Mouse (Mus musculus) 3T3-L1 (cell line): Measurements from ENCODE around the gene Bnip2.
A peak's percentile ranks its signal among the peaks of the same experiment; 100 is the strongest.

Source experiments
- DNase-seq: peaks from one replicate; pipeline ENCODE4 v3.0.0-alpha.2; 2015; ENCODE audit warnings: low read depth, low spot score

Gene Bnip2

DNA sequence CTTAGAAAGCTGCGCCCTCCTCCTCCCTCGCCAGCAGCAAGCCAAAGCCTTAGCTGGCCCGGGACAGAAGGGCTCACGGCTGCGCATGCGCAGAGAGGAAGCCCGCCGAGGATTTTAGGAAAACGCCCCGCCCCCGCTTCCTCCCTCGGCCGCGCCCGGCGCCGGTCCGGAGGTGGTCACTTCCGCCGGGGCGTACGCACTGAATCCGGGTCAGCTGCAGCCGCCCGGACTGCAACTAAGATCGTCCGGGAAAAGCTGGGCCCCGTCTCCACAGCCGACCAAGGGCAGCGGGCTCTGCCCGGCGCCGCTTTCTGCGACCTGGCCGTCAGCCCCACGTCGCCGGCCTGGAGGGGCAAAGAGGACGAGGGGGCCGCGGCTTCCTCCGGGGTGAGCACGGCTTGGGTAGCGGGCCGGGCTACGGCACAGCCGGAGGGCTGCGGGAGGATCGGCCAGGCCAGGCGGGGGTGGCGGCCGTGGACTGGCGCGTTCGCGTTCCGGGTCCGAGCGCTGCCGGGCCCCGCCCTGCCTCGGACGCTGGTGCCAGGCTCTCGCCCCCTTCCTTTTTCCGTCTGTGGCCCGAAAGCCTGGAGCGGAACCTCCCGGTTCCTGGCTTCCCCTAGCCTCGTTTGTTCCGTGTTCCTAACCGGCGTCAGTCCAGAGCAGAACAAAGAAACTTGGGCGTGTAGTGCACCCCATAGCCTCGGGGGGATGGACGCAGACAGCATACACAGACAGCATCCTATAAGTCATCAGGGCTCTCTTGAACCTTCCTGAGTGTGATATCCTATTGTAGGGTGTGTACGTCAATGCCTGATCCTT, at the start of gene Bnip2:
Bnip2 (plus strand) TSS at position 164 of the 819 bp plus-strand sequence.
- DNase-seq: peak; percentile 95

DNA sequence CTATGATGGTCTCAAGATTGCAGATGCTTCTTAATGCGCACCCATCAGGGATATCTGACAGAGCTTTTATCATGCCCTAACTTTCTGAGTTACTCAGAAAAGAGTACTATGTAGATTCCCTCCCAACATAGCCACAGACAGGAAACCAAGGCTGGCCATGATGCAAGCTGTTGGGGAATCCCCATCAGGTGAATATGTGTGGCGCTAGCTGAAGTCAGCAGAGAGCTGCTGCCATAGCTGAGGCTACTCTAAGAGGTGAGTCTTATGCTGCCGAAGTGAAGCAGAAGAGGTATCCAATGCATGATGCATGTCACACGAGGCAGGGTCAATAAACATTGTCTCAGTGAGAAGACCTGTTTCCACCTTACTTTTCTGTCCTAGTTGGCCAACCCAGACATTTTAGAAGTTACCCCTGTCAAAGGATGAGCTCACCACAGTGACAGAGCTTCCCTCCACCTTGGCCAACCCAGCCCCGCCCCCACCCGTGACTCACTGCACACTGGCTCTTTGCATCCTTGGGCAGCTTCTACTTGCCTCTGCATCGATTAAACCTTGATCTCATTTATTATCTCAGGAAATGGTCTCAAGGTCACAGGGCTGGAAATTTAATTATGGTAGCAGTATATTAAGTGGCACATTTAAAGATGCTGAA, 48.3 kb upstream of the Bnip2 start:
- DNase-seq: no peak

DNA sequence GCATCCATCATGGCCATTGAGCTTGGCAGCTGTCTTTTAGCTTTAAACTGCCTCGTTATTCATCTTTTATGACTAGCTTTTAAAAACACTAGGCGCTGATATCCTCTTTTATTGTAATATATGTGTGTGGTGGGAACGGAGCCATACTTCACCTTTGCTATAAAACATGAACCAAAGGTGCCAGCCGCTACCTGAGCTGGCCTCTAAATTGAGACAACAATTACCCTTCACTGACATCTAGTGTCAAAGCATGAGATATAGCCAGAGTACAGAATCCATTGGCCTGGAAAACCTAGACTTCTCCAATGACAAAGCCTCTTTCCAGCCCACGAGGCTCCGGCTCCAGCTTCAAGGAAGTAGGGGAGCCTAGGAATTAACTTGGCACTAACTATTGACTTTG, 47.7 kb upstream of the Bnip2 start:
- no peak for DNase-seq

DNA sequence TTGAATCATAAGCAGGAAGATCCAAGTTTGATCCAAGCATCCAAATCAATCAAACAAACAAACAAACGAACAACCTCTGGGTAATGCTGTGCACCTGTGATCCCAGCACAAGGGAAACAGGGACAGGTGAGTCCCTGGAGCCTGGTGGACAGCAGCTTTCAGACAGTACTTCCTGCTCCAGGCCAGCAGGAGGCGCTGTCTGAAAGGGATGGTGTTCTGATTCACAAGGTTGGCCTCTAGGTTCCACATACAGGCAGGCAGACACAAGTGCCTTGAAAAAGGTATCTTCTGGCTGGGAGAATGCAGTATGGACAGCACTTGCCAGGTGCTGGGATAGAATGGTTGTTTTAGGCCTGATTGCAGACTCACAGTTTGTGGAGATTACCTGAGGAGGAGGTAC, 40.3 kb upstream of the Bnip2 start:
- peak; percentile 33 for DNase-seq

GRCm38 (mm10) chr9:69949641-69950040, 39.6 kb upstream of the Bnip2 start:
- DNase-seq: peak; percentile 69

- no peak for DNase-seq
Observed at GRCm38 (mm10) chr9:69961007-69961406, 28.3 kb upstream of the Bnip2 start.

GRCm38 (mm10) chr9:69964370-69964769, 24.9 kb upstream of the Bnip2 start:
- DNase-seq: no peak

- DNase-seq: no peak
Observed at GRCm38 (mm10) chr9:69985526-69985925, 3.7 kb upstream of the Bnip2 start.

- no peak for DNase-seq
Observed at GRCm38 (mm10) chr9:69986063-69986462, 3.2 kb upstream of the Bnip2 start.

GRCm38 (mm10) chr9:69986571-69986970, 2.7 kb upstream of the Bnip2 start:
- no peak for DNase-seq

DNA sequence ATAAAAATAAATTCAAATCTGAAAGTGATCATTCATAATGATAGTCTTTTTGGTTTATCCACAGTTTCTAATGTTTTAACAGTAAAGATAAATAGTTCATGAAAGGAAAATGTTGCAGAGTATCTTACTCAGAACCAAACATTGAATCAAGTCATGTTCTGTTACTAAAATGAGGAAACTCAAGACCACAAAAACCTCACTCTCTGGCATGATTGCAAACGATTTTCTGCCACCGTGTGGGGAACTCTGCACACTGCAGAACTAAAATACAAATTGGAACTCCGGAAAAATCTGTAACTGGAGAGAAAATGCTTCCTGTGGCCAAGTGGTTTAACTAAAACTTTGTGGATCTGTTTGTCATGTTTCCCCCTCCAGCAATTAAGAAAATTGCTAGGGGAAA, 1.7 kb upstream of the Bnip2 start:
- DNase-seq: peak; percentile 88

GRCm38 (mm10) chr9:69988706-69989302, 462 bp upstream of the Bnip2 start:
- DNase-seq: no peak

- peak; percentile 65 for DNase-seq
Observed at GRCm38 (mm10) chr9:69990346-69990745, 1.1 kb downstream of the Bnip2 start.

GRCm38 (mm10) chr9:69992841-69993277, 3.6 kb downstream of the Bnip2 start:
- no peak for DNase-seq

- DNase-seq: no peak
Observed at GRCm38 (mm10) chr9:69993479-69993878, 4.2 kb downstream of the Bnip2 start.

GRCm38 (mm10) chr9:69994547-69994946, 5.3 kb downstream of the Bnip2 start:
- no peak for DNase-seq

DNA sequence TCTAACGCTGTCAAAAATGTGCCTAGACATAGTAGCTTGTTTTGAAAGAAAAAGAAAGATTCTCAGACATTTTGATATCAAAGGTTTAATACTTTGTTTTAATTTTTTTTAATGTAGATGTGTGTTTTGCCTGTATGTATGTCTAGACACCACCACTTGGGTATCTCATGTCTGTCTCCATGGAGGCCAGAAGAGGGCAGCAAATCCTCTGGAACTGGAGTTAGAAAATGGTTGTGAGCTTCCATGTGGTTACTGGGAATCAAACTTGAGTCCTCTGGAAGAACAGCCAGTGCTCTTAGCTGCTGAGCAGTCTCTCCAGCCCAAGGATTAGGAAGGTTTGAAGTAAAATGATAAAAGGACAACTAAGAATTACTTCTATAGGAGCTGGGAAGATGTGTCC, 10.1 kb downstream of the Bnip2 start:
- DNase-seq: peak; percentile 50

DNA sequence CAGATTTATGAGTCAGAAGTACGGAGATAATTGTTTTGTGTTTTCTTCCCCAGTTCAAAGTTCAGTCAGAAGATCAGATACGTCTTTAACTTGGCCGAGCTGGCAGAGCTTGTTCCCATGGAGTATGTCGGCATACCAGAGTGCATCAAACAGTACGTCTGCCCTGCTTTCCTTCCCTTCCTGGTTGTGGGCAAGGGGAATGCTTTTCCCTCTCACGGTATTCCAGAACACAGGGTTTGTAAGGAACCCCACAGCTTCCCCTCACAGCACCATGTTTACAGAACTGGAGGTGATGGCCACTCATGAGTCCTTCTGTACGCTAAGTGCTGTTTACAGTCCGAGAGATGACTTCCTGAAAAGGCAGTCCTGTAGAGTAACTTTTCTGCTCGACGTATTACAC, 14.2 kb downstream of the Bnip2 start:
- DNase-seq: no peak

DNA sequence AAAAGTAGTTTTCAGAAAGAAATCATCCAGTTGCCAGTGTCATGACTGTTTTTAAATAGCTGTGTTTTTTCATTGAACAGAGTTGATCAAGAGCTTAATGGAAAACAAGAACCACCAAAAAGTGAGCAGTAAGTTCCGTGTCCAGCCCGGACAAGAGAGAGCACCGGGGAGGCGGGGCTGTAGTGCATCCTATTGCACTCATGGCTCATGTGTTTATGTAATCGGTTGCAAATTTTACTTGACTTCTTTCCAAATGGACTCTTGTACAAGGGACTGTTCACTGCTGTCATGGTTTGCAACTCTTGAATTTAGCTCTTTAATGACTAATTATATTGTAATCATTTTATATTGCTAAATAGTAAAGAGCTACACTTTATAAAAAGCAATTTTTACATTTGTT, 17.7 kb downstream of the Bnip2 start:
- no peak for DNase-seq

DNA sequence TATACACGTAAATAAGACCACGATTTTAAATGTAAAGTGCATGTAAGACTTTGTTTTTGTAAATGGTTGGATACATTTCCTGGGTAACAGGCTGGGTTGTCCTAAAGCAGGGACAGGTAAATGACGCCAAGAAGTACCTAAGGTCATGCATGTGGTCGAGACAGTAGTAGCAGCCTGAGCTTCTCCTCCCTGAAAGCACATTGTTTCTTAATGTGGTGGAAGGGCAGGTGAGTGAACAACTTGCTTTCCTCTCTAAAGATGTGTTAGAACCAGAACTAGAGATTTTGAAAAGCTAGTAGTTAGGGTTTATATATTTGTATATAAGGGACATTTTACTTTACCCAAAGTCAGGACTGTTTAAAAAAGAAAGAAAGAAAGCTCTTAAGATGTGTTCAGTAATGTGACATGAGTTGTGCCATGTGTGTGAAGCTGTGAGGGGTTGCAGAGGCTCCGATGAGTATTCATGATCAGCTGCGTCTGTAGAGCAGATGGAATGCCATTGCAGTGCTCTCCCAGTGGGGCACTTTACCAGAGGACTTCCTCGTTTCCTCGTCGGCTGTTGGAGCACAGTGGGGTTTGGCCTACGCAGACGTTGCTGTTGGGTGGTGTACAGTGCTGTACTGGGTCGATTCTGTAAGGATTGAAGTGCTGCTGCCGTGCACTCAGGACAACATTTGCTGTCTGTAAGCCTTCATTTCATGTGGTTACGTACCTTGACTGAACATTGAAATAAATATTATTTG, 18.4 kb downstream of the Bnip2 start:
- no peak for DNase-seq

GRCm38 (mm10) chr9:70009754-70010304, 20.6 kb downstream of the Bnip2 start:
- no peak for DNase-seq
